Mouse (Mus musculus) ES-Bruce4 (cell line): ENCODE measurements around the gene Insyn1. TPM values are rescaled to one million over a fixed set of nuclear protein-coding genes. Genes with fewer than 3 reads are reported as not detected.
A peak's percentile ranks its signal among the peaks of the same experiment; 100 is the strongest.

Experiments
- H3K27ac ChIP-seq: 2 replicates; pipeline ENCODE4 v1.5.1; 2012; ENCODE audit warnings: low read length, inconsistent platforms; ENCODE audit not compliant: insufficient read depth
- H3K27me3 ChIP-seq: 2 replicates; pipeline ENCODE4 v1.6.1; 2012; ENCODE audit warnings: mild to moderate bottlenecking, low read length, inconsistent platforms; ENCODE audit not compliant: control insufficient read depth, poor library complexity, insufficient read depth, severe bottlenecking
- H3K36me3 ChIP-seq: 2 replicates; pipeline ENCODE4 v1.6.1; 2012; ENCODE audit warnings: inconsistent platforms, mild to moderate bottlenecking, low read length, moderate library complexity; ENCODE audit not compliant: control insufficient read depth, poor library complexity, insufficient read depth, severe bottlenecking
- H3K4me1 ChIP-seq: one replicate; pipeline ENCODE4 v1.8.1; 2011; ENCODE audit warnings: low read length; ENCODE audit not compliant: control insufficient read depth, insufficient read depth
- H3K4me3 ChIP-seq: 2 replicates; pipeline ENCODE4 v1.5.1; 2011; ENCODE audit warnings: low read depth, mild to moderate bottlenecking, low read length
- H3K9ac ChIP-seq: 2 replicates; pipeline ENCODE4 v1.6.1; 2012; ENCODE audit warnings: low read depth, mild to moderate bottlenecking, inconsistent platforms; ENCODE audit not compliant: poor library complexity, severe bottlenecking
- H3K9me3 ChIP-seq: replicated peaks from 2 replicates; pipeline ENCODE4 v1.6.1; 2012; ENCODE audit warnings: mild to moderate bottlenecking, low read length, inconsistent platforms; ENCODE audit not compliant: control insufficient read depth, poor library complexity, insufficient read depth, severe bottlenecking
- CTCF ChIP-seq: IDR thresholded peaks from one replicate; pipeline ENCODE4 v1.8.1; 2011; ENCODE audit warnings: low read depth, low read length
- EP300 ChIP-seq: IDR thresholded peaks from 2 replicates; pipeline ENCODE4 v1.6.1; 2011; ENCODE audit warnings: low read depth, low read length; ENCODE audit not compliant: insufficient read depth
- POLR2A ChIP-seq: IDR thresholded peaks from one replicate; pipeline ENCODE4 v1.8.1; 2011; ENCODE audit warnings: low read length; ENCODE audit not compliant: insufficient read depth
- polyA plus RNA-seq: library from polyadenylated mRNA; stranded (reverse); fragments of >200 nt; gene quantifications from 2 replicates; pipeline ENCODE4 v1.2.4, GENCODE M21; 2011; ENCODE audit warnings: low read depth; ENCODE audit not compliant: missing spikeins, insufficient read depth, insufficient read length

The Insyn1 gene
- polyA plus RNA-seq, 1 experiment, result 2.2 TPM

- H3K4me3 ChIP-seq, result peak overlapping the region; percentile 91
- no peaks in the 10 kb centered on the region for H3K27me3 ChIP-seq
- TF ChIP-seq POLR2A (peak; percentile 8), CTCF (no peak), EP300 (peak; percentile 96)
- peak overlapping the region; percentile 91 for H3K9ac ChIP-seq
- H3K27ac ChIP-seq, result peak overlapping the region; percentile 97
- peaks cover 11% of the 10 kb centered on the region for H3K36me3 ChIP-seq
- no peaks in the 10 kb centered on the region for H3K9me3 ChIP-seq
- peaks cover 9% of the 10 kb centered on the region for H3K4me1 ChIP-seq
These were observed 33.5 kb upstream of the Insyn1 start for GRCm38 (mm10) chr9:58454886-58455285.

GRCm38 (mm10) chr9:58455798-58456197, 32.6 kb upstream of the Insyn1 start:
- peak overlapping the region; percentile 97 for H3K27ac ChIP-seq
- peak overlapping the region; percentile 91 for H3K9ac ChIP-seq

GRCm38 (mm10) chr9:58457481-58457955, 30.9 kb upstream of the Insyn1 start:
- no peaks in the 10 kb centered on the region for H3K9me3 ChIP-seq
- TF ChIP-seq POLR2A (no peak), CTCF (no peak), EP300 (no peak)
- H3K4me3 ChIP-seq, result 0 out of 2 replicates have a peak overlapping the region, but pooled peaks have one; percentile 4
- peaks cover 28% of the 10 kb centered on the region for H3K36me3 ChIP-seq
- peak overlapping the region; percentile 55 for H3K27ac ChIP-seq
- peaks cover 7% of the 10 kb centered on the region for H3K4me1 ChIP-seq
- H3K9ac ChIP-seq, result peak overlapping the region; percentile 91; the same call in 1 of the 2 replicates
- H3K27me3 ChIP-seq, result no peaks in the 10 kb centered on the region

More at GRCm38 (mm10) chr9:58455798-58456197, 32.6 kb upstream of the Insyn1 start:
- TF ChIP-seq POLR2A (no peak), EP300 (peak; percentile 95)
- peak overlapping the region; percentile 91 for H3K4me3 ChIP-seq
- H3K9me3 ChIP-seq, result no peaks in the 10 kb centered on the region
- H3K27me3 ChIP-seq, result no peaks in the 10 kb centered on the region
- peaks cover 20% of the 10 kb centered on the region for H3K36me3 ChIP-seq
- peaks cover 7% of the 10 kb centered on the region for H3K4me1 ChIP-seq

GRCm38 (mm10) chr9:58458341-58458740, 30.1 kb upstream of the Insyn1 start:
- H3K9ac ChIP-seq, result 0 out of 2 replicates have a peak overlapping the region, but pooled peaks have one; percentile 91
- H3K27ac ChIP-seq, result peak overlapping the region; percentile 29; the same call in 1 of the 2 replicates
- peaks cover 28% of the 10 kb centered on the region for H3K36me3 ChIP-seq

GRCm38 (mm10) chr9:58458856-58459553, 29.4 kb upstream of the Insyn1 start:
- Histone ChIP-seq H3K9me3 (no peaks in the 10 kb centered on the region), H3K4me1 (peaks cover 7% of the 10 kb centered on the region), H3K36me3 (peaks cover 28% of the 10 kb centered on the region), H3K4me3 (no peak overlapping the region), H3K27me3 (no peaks in the 10 kb centered on the region), H3K27ac (no peak overlapping the region), H3K9ac (no peak overlapping the region)
- TF ChIP-seq CTCF (no peak), POLR2A (no peak), EP300 (no peak)

More at GRCm38 (mm10) chr9:58458341-58458740, 30.1 kb upstream of the Insyn1 start:
- no peaks in the 10 kb centered on the region for H3K9me3 ChIP-seq
- TF ChIP-seq EP300 (no peak), CTCF (peak; percentile 15)
- H3K4me3 ChIP-seq, result no peak overlapping the region
- H3K27me3 ChIP-seq, result no peaks in the 10 kb centered on the region
- H3K4me1 ChIP-seq, result peaks cover 7% of the 10 kb centered on the region

- Histone ChIP-seq H3K27me3 (no peaks in the 10 kb centered on the region), H3K36me3 (no peaks in the 10 kb centered on the region; the same call in 1 of the 2 replicates), H3K4me3 (no peak overlapping the region), H3K9ac (no peak overlapping the region), H3K9me3 (no peaks in the 10 kb centered on the region), H3K4me1 (no peaks in the 10 kb centered on the region), H3K27ac (no peak overlapping the region)
- no peak for TF ChIP-seq EP300
- TF ChIP-seq CTCF, result no peak
- TF ChIP-seq POLR2A, result no peak
These were observed 20.9 kb upstream of the Insyn1 start for GRCm38 (mm10) chr9:58467345-58468025.
